Mouse (Mus musculus) lung, postnatal 0 days (tissue): ENCODE measurements around the gene Slc35c1. TPM values are rescaled to one million over a fixed set of nuclear protein-coding genes. Genes with fewer than 3 reads are reported as not detected.

ENCODE experiments used
- ATAC-seq: fragments of 200-750 bp; cut with Nextera tagmentation; 2 replicates; pipeline ENCODE4 v1.8.0; 2017; ENCODE audit warnings: moderate library complexity
- DNase-seq: peaks from one replicate; pipeline ENCODE4 v3.0.0-alpha.2; 2016; ENCODE audit warnings: low spot score
- H3K27ac ChIP-seq: fragments of 300-500 bp; sonication (generic); 2 replicates; pipeline ENCODE4 v1.5.1; 2014; ENCODE audit warnings: antibody characterized with exemption, mild to moderate bottlenecking, low read length, mixed read lengths
- H3K27me3 ChIP-seq: fragments of 300-500 bp; sonication (generic); replicated peaks from 2 replicates; pipeline ENCODE4 v1.6.1; 2014; ENCODE audit warnings: low read length, mixed read lengths; ENCODE audit not compliant: insufficient read depth
- H3K36me3 ChIP-seq: fragments of 300-500 bp; sonication (generic); 2 replicates; pipeline ENCODE4 v1.6.1; 2014; ENCODE audit warnings: low read length, mixed read lengths; ENCODE audit not compliant: insufficient read depth
- H3K4me1 ChIP-seq: fragments of 300-500 bp; sonication (generic); 2 replicates; pipeline ENCODE4 v1.6.1; 2014; ENCODE audit warnings: antibody characterized with exemption, low read depth, low read length, mixed read lengths; ENCODE audit not compliant: insufficient read depth
- H3K4me2 ChIP-seq: fragments of 300-500 bp; sonication (generic); replicated peaks from 2 replicates; pipeline ENCODE4 v1.6.1; 2014; ENCODE audit warnings: low read depth, mild to moderate bottlenecking, low read length, moderate library complexity, mixed read lengths
- H3K4me3 ChIP-seq: fragments of 300-500 bp; sonication (generic); 2 replicates; pipeline ENCODE4 v1.5.1; 2014; ENCODE audit warnings: low read depth, low read length
- H3K9ac ChIP-seq: fragments of 300-500 bp; sonication (generic); replicated peaks from 2 replicates; pipeline ENCODE4 v1.6.1; 2014; ENCODE audit warnings: low read depth, mild to moderate bottlenecking
- H3K9me3 ChIP-seq: fragments of 300-500 bp; sonication (generic); 2 replicates; pipeline ENCODE4 v1.6.1; 2016; ENCODE audit warnings: low read length, mixed read lengths
- CTCF ChIP-seq: IDR thresholded peaks from 2 replicates; pipeline ENCODE4 v1.5.1; 2016; ENCODE audit warnings: antibody characterized with exemption, mild to moderate bottlenecking
- EP300 ChIP-seq: IDR thresholded peaks from 2 replicates; pipeline ENCODE4 v1.6.1; 2016; ENCODE audit warnings: antibody characterized with exemption, mild to moderate bottlenecking, control low read depth
- WGBS: fragments of 180-500 bp; shearing (Covaris S2); extraction: QIAGEN DNeasy Blood & Tissue Kit; methylation state at CpG from one replicate; pipeline ENCODE4 v1.1.7; 2014; 5-methylcytosine and 5-hydroxymethylcytosine counted together
- polyA plus RNA-seq: library from polyadenylated mRNA; unstranded; fragments of >200 nt; fragmentation: Nextera tagmentation; extraction: Ambion mirVana; gene quantifications from 2 replicates; pipeline ENCODE4 v1.2.1, GENCODE M21; 2015

The Slc35c1 gene
- polyA plus RNA-seq, 1 experiment from 2014 or later, result 12.9 TPM

DNA sequence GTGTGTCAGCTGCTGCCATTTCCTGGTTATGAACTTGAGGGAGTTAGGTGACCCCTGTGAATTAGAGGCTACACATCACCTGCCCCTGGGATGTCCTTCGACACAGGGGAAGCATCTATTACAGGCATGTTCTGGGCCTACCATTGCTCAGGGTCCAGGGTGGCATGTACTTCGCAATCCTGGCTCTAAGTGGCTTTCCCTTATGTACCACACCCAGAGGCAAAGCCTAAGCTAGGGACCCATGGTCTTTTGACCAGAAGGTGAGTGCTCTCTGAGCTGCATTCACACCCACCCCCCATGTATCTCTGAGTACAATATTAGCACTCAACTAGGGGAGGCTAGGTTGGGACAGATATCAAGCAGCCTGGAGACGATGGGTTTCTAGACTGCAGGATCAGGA lies 34.6 kb upstream of the Slc35c1 start:
- WGBS, result 93% methylated on average over 3 of the region's 3 CpGs

GRCm38 (mm10) chr2:92494423-92494822 lies 34.1 kb upstream of the Slc35c1 start:
- Histone ChIP-seq H3K27ac (no peak overlapping the region), H3K9ac (no peak overlapping the region), H3K4me3 (no peak overlapping the region), H3K27me3 (no peaks in the 10 kb centered on the region), H3K9me3 (no peaks in the 10 kb centered on the region), H3K4me2 (no peak overlapping the region), H3K36me3 (no peaks in the 10 kb centered on the region), H3K4me1 (no peaks in the 10 kb centered on the region)
- WGBS, result 41% methylated on average over 8 of the region's 8 CpGs
- ATAC-seq (no peak), DNase-seq (no peak)
- TF ChIP-seq EP300 (no peak), CTCF (no peak)

More for the DNA sequence above, 34.6 kb upstream of the Slc35c1 start:
- H3K9me3 ChIP-seq, result no peaks in the 10 kb centered on the region
- H3K36me3 ChIP-seq, result no peaks in the 10 kb centered on the region
- DNase-seq (no peak), ATAC-seq (no peak)
- H3K4me1 ChIP-seq, result no peaks in the 10 kb centered on the region
- no peaks in the 10 kb centered on the region for H3K27me3 ChIP-seq
- TF ChIP-seq CTCF, result no peak
- TF ChIP-seq EP300, result no peak
- H3K9ac ChIP-seq, result no peak overlapping the region
- H3K4me3 ChIP-seq, result no peak overlapping the region
- no peak overlapping the region for H3K27ac ChIP-seq
- no peak overlapping the region for H3K4me2 ChIP-seq

DNA sequence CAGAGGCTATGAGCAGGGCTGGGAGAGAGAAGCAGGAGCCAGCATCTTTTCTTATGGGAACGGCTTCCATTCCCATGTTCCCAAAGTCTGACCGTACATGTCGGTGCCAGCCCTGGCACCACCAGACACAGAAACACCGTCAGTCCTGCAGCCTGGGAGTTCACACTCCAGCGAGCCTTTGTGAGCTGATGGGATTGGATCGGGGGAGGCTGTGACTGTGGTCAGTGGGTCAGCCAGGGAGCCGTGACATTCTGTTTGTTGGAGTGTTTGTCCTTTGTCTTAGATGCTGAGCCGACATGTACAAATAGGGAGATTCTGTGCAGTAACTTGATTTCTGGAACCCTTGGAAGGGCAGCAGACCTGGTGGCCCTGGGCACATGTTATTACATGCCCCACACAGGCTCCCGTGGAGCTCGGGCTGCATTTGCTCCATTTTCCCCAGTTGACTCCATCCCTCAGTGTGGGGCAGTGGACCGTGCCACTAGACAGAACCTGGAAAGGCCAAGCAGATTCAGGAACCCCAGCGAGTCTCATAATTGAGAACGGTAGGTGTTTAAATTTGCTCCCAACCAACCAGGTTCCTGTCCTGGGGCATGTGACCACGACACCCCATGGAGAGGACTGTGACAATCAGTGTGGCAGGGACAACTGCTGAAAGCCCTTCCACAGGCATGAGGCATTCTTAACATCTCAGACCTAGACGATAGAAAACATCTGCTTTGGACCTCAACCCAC lies 33.5 kb upstream of the Slc35c1 start:
- Histone ChIP-seq H3K4me3 (no peak overlapping the region), H3K4me2 (no peak overlapping the region), H3K9ac (no peak overlapping the region), H3K9me3 (no peaks in the 10 kb centered on the region), H3K4me1 (no peaks in the 10 kb centered on the region), H3K36me3 (no peaks in the 10 kb centered on the region), H3K27me3 (no peaks in the 10 kb centered on the region), H3K27ac (no peak overlapping the region)
- WGBS, result 68% methylated on average over 15 of the region's 15 CpGs
- no peak for ATAC-seq
- TF ChIP-seq CTCF (no peak), EP300 (no peak)
- DNase-seq, result no peak

DNA sequence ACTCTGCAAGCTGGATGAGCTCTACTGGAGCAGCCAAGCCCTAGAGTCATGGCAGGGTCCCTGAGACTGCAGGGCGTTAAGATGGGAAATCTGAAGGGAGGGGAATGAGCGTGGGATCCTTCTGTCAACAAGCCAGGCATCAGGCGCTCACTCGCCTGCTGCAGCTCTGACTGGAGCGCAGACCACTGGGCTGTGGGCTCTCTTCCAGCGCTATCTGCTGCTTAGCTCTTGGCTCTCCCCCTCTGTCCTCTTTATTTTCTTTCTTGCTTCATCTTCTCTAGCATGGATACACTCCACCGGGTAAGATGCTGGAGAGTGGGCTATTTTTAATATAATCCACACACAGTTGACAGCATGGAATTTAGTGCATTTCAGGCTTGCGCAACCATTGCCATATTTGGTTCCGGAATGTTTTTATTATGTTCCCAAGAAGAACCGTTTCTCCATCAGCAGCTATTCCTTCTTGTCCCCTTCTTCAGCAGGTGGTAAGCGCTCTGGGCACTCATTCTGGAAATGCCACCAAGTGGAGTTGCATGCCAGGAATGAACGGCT lies 31.7 kb upstream of the Slc35c1 start:
- Histone ChIP-seq H3K4me3 (no peak overlapping the region), H3K4me2 (no peak overlapping the region), H3K9ac (no peak overlapping the region), H3K4me1 (no peaks in the 10 kb centered on the region), H3K27ac (no peak overlapping the region), H3K27me3 (no peaks in the 10 kb centered on the region; the same call in 1 of the 2 replicates), H3K36me3 (no peaks in the 10 kb centered on the region), H3K9me3 (no peaks in the 10 kb centered on the region)
- ATAC-seq, result peak; percentile 89
- no peak for TF ChIP-seq CTCF
- no peak; the same call in 1 of the 2 replicates for TF ChIP-seq EP300
- 34% methylated on average over 12 of the region's 12 CpGs for WGBS
- peak; percentile 92 for DNase-seq

DNA sequence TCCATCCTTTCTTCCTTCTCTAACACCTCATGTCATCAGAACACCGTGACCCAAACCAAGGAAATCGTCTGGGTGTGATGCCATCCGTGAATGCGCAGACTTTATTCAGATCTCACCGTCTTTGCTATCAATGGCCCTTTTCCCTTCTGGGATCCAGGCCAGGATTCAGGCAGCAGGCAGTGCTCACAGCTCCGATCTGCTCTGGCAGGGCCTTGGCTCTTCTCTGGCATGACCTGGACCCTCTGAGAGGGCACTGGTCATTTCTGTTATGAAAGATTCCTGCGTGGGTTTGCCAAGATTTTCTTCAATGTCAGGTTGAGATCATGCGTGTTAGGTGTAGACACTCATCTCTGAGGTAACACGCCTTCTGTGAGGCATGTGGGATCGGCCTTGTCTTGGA lies 30.2 kb upstream of the Slc35c1 start:
- H3K27ac ChIP-seq, result no peak overlapping the region
- 72% methylated on average over 10 of the region's 10 CpGs for WGBS
- no peaks in the 10 kb centered on the region; the same call in 1 of the 2 replicates for H3K27me3 ChIP-seq
- no peak for ATAC-seq
- TF ChIP-seq CTCF (no peak), EP300 (no peak)
- no peak overlapping the region for H3K9ac ChIP-seq
- no peak overlapping the region for H3K4me3 ChIP-seq
- DNase-seq, result no peak
- H3K4me1 ChIP-seq, result 0 out of 2 replicates have a peak, but pooled peaks cover 3% of the 10 kb centered on the region
- no peak overlapping the region for H3K4me2 ChIP-seq
- no peaks in the 10 kb centered on the region for H3K36me3 ChIP-seq
- no peaks in the 10 kb centered on the region for H3K9me3 ChIP-seq

DNA sequence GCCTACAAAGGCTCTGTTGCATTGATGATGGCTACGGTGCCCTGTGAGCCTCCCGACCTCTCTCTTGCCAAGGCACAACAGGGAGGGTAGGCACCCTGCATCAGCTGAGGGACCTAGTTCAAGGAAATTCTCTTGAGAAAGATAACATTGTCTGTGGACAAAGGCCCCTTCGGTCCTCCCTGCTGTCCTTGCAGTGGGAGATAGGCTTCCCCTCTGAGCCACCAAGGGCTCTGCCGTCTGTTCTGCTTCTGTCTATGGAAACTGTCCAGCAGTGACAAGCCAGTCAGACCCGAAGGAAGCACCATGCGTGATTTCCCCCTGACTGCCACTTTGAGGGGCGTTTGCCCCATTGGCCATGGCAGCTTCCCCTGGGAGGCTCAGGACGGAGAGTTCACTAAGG lies 27.5 kb upstream of the Slc35c1 start:
- Histone ChIP-seq H3K4me2 (no peak overlapping the region), H3K36me3 (no peaks in the 10 kb centered on the region), H3K4me3 (no peak overlapping the region), H3K4me1 (peaks cover 7% of the 10 kb centered on the region; the same call in 1 of the 2 replicates), H3K27me3 (no peaks in the 10 kb centered on the region; the same call in 1 of the 2 replicates), H3K27ac (no peak overlapping the region), H3K9me3 (no peaks in the 10 kb centered on the region), H3K9ac (no peak overlapping the region)
- DNase-seq (no peak), ATAC-seq (no peak)
- WGBS, result 82% methylated on average over 8 of the region's 8 CpGs
- TF ChIP-seq EP300, result no peak
- TF ChIP-seq CTCF, result no peak
